Mouse (Mus musculus) kidney, adult 11 months (tissue): ENCODE data around the gene D130043K22Rik.

Source experiments
- DNase-seq: peaks from one replicate; pipeline ENCODE4 v3.0.0; 2022

The D130043K22Rik gene

DNA sequence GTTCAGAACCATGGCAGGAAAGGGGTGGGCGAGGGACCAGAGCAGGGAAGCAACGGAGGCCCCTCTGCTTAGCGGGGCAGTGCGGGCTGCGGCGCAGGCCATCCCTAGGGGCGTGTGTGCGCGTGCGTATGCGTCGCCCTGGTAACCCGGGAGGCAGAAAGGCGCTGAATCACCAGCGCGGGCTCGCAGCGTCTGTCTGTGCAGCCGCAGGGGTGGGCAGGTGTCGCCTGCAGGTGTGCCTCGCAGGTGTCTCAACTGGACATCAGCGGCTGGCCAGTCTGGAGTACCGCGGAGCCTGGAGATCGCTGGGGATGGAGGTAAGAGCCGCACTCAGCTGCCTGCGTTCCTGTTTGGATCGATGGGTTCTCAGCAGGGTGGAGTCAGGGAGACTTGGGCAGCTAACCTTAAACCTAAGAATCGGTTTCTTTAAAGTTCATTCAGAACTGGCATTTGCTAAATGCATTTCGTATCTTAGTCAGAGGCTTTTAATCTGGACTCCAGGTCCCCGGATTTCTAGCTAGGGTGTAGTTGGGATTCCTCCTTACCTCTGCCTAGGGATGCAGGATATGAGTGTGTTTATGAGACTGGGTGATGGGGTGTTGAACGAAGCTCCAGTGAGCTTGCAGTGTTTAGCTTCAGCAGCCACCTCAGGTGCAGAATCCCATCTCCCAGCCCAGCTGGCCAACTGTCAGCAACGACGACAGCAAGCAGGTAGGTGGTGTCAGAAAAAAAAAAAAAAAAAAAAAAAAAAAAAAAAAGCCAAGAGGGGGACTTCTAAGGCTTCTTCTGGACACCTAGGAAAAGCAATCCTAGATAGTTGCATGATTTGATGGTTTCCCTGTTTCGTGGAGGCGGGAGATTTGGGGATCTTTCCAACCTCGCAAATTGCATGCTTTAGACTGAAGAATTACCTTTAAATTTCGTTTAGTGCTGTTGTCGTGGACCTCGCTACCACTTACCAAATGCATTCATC, at the start of gene D130043K22Rik:
Gene D130043K22Rik, plus strand, starts transcription at position 153 of the 973 bp plus-strand sequence.
- DNase-seq = no peak

DNA sequence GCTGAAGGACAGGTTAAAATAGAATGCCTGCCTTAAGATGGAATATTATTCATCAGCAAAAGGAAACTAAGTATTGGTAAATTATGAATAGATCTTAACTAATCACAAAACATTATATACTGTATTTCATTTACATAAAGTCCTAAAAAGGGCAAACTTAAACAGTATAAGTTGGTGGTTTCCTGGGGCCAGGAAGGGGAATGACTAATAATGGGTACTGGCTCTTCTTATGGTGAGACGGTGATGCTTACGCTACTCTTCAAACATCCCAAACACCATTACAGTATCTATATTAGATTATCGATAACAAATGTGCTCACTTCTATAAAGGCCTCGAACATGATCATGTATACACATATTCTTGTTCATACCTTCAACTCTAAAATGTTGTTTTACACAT, 46.2 kb upstream of the D130043K22Rik start:
- no peak for DNase-seq

DNA sequence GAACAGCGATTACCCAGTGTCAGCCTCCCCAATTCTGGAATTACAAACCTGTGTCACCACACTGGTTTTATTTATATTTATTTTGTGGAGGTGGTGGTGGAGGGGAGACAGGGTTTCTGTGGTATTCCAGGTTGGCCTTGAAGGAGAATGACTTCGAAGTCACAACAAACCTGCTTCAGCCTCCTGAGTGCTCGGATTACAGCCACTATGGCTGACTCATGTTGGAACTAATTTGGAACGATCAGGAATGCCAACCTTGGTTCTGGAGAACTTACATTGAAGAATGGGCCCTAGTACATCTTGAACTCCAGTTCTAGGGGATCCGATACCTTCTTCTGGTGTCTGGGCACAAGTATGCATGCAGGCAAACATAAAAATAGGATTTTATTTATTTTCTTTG, 45.6 kb upstream of the D130043K22Rik start:
- no peak for DNase-seq

DNA sequence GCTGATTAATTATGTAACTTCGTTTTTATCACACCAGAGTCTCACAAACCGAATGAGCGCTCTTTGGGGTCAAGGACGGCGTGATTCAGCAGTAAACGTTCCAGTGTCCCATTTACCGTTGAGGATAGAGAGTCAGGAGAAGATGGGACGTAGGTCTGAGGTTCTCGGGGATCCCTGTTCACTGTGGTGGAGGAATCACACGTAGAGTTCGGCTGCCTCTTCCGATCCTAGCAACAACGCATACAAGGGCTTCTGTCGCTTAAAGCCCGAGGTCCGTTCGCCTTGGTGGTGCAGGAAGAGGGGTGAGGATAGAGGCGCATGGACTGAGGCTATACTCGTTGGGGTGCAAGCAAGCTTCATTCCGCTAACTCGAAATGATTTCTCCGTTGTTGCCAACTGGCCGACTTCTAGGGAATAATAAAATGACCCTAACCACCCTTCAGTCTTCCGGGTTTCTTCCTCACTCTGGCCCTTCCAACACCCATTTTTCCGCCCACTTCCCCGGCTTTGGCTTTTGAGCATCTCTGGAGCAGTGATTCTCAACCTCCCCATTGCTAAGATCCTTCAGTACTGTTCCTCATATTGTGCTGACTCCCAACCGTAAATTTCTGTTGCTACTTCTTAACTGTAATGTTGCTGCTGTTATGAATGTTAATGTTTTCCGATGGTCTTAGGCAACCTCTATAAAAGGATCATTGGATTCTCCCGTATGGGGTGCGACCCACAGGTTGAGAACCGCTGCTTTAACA, 44.8 kb upstream of the D130043K22Rik start:
- peak; percentile 54 for DNase-seq

DNA sequence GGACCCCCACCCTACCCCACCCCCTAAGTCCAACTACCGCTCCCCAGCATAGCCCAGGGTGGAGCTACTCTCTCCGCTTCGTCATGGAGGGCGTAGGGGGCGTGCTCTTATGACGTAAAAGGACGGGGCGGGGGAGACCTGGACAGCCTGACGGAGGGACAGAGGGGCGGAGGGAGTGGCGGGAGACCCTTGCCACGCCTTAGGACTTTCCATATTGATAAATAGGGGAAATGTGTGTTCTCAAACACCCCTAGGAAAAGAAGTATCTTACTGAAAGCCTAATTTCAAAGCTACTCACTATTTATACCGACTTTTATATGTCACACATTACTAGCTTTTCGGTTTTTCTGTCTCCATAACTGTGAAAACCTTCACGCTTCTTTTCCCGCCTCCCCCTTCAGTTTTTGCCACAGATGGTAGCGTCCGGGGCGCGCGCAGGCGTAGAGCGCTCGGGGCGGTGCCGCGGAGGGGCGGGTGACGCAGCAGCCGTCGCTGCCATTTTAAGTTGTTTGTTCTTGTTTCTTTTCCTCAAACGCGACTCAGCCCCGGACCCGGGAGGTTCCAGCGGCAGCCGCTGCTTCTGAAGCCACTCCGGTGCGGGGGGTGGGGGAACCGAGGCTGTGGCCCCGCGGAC, 44.1 kb upstream of the D130043K22Rik start:
- DNase-seq = peak; percentile 97

DNA sequence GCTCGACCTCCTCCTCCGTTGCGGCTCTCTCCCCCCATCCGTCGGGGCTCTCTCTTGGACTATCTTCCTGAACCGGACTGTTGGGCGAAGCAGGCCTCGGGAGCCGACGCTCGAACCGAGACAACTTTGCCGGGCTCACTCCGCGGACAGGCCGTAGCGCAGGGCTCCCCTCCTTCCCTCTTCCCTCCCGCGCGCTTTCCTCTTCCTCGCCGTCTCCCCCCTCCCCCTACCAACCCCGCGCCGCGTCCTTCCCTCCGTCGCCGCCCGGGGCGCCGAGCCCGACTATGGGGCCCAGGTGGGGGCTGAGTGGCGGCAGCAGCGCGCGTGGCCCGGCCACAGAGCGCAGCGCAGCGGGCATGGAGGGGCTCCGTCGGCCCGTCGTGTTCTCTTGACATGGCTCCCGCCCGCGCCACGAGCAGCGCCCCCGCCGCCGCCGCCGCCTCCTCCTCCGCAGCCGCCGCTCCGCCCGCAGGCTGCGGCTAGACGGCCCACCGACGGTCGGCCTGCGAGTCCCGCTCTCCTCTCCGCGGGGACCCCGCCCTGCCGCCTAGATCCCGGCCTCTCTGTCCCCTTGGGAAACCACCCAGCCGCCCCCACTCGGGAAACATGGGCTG, 43.5 kb upstream of the D130043K22Rik start, which contains the start of gene BC005537:
Gene BC005537, plus strand, starts transcription at position 350 of the 614 bp plus-strand sequence.
- no peak for DNase-seq

DNA sequence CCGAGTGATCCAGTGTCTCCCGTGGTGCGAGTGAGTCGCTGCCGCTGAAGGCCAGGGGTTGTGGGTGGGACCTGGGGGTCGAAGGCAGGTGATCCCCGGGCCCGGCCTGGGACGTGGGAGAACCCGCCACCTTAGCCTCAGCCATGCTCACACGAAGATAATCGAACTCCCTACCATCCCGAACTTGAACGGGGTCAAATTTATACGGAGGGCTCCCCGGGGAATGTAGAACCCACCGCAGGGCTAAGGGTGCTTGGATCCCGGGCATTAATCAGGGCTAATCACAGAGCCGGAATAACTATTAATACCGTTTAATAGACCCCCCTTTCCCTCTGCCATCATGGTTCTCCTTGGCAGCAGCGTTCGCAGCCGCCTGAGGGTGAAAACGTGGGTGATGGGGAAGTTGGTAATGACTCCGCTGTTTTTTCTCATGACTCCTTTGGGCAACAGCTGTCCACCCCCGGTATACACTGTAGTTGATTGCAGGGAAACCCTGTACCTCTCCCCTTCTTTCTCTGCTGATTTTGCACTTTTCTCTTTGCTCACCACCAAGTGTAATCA, 42.7 kb upstream of the D130043K22Rik start:
- DNase-seq = peak; percentile 39

DNA sequence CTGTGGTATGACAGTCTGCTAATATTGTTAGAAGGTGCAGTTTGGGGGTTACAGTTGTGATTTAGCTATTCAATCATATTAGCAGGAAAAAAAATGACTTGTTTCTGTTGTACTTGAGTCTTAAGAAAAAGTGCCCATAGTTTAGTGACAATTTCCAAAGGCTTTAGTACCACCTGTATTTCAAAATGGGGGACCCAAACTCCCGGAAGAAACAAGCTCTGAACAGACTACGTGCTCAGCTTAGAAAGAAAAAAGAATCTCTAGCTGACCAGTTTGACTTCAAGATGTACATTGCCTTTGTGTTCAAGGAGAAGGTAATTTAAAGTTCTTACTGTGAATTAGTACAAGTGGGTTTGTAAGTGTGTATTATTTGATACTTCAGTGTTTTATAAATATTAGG, 41.7 kb upstream of the D130043K22Rik start:
- no peak for DNase-seq

DNA sequence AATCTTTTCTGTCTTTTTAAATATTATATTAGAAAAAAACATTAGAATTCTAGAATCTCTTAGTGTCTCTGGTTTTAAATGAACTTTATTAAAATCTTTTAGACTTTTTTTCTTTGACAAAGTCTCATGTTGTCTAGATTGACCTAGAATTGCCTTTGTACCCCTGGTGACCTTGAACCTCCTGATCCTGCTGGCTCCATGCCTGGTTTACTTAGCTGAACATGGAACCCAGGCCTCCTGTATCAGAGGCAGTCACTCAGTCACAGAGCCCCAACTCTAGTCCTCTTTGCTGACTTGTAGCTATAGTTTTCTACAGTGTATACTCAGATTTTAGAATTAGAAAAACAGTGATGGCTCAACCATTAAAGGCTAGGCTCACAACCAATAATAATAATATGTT, 38.9 kb upstream of the D130043K22Rik start:
- peak; percentile 43 for DNase-seq

DNA sequence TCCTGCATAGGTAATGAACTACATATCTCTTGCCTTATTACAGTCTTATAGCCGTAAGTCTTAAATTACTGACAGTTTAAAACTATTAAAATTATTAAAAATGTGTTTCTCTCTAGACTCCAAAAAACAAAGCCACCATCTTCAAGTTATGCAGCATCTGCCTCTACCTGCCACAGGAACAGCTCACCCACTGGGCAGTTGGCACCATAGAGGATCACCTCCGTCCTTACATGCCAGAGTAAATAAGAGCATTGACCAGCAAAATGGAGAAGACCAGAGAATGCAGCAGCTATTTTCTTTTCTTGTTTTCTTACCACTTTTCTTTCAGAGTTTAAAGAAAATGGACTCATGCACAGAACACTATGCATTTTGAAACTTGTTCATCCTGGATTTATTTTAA, 32.4 kb upstream of the D130043K22Rik start:
- DNase-seq = no peak

DNA sequence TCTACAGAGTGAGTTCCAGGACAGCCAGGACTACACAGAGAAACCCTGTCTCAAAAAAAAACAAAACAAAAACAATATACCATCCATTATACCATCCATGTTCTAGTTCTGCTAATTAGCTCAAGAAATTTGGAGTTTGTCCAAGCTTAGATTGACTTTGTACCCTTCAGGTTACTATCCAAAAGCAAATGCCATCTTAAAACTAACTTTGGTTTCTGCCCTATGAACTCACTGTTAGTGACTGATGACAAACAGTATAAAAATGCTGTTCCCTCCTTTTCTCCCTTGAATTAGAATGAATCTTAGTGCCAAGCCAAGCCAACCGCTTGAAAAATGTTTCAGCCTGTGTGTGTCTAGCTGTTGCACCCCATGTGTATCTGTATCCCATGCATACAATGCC, 30.3 kb upstream of the D130043K22Rik start:
- DNase-seq = no peak

DNA sequence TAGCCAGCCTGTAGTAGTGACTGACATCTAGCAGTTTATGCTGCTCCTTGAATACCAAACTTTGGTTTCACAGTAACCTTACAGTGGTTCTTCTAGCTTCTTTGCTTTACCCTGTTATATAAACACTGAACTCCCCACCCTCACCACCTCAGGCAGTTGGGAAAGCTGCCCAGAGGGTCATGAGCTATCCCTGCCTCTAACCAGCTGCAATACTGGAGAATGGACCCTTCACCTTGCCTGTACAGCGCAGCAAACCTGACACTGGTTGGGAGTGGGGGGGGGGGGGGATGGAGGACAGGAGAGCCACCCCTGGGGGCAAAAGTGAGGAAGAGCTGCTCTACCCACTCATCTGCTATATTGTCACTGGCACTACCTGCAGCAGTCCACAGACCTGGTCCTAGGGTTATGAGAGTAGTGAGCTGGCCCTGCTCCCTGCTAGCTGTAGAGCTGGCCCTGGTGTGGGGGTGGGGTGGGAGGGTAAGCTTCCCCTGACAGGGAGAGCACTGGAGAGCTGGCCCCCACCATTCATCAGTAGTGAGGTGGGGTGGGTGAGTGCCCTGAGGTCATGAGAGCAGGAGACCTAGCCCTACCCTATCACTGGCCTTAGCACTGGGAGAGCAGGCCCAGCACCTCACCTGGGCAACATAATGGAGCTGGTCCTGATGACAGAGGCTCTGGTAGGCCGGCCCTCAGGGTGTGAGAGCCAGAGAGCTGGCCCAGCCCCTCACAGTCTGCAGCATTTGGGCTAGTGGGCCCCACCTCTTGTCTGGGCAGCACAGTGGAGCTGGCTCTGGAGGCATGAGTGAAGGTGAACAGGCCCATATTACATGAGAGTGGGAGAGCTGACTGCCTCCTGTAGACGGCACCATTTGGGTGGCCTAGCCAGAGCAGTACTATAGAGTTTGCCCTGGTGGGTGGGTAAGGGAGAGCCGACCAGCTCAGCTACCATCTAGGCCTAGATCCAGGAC, 28.5 kb upstream of the D130043K22Rik start:
- peak; percentile 71 for DNase-seq

DNA sequence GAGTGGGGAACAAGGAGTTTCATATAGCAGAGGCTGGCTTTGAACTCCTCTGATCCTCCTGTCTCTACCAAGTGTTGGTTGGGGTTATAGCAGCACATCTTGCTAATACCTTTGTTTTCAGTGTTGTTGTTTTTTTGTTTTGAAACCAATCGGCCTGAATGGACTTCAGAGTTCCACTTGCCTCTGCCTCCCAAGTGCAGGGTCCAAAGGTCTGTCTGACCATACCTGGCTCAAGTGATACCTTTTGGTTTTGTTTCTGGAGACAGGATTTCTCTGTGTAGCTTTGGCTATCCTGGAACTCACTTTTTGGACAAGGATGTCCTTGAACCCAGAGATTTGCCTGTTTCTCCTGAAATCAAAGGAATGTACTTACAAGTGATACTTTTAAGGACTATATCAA, 25.0 kb upstream of the D130043K22Rik start:
- no peak for DNase-seq

DNA sequence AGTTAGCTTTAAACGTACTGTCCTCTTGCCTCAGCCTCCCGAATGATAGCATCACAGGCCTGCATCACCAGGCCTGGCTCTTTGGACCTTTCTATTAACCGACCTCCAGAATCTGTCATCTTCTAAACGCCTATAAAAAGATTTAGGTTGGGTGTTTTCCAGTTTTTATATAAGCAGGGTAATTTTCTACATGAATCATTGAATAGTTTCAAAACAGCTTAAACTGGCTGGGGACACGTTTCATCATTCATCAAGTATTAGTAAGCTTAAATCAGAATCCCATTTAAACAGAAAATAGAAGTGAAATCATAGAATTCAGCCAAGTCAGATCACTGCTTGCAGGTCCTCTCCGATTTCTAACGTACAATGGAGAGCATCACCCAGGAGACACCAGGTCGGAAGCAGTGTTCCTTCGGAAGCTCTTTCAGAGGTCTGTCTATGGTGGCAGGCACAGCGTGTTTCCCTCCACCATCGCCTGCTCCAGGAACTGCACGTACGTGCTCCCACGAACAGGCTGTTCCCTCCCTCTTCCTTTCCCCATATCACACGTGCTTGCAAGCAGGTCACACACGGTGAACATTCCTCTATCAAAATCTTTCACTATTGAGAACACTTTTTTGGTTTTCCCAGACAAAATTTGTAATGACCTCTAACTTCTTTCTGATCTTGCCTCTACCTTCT, 22.1 kb upstream of the D130043K22Rik start:
- no peak for DNase-seq

DNA sequence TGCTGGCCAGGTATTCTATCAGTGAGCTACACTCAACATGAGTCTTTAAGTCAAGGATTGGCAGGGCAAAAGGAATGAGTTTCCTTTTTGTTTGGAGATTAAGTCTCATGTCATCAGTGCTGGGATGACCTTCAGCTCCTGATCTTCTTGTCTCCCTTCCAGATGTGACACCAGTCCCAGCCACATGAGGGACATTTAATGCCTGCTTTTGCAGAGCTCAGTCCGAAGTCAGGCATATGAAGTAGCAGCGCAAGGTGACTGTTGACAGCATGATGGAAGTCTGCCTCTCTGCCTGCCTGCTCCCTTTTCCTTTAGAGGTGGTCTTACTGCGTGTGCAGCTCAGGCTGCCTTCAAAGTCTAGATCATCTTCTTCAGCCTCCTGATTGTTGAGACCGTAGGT, 20.3 kb upstream of the D130043K22Rik start:
- no peak for DNase-seq

DNA sequence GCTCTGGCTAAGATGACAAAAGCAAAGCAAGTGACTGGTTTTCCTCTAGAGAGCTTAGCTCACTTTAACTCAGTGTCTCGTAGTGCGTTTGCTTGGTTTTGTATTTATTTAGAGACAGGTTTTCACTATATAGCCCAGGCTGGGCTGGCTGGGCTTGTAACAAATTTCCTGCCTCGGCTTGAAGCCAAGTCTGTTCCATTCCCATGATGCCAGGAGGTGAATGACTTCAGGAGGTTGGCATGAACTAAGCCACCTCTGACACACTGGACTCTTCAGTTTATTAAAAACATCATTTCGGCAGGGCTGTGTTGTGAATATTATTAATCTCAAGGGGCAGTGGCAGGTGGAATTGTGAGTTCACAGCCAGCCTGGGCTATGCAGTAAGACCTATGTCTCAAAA, 19.3 kb upstream of the D130043K22Rik start:
- DNase-seq = peak; percentile 37

DNA sequence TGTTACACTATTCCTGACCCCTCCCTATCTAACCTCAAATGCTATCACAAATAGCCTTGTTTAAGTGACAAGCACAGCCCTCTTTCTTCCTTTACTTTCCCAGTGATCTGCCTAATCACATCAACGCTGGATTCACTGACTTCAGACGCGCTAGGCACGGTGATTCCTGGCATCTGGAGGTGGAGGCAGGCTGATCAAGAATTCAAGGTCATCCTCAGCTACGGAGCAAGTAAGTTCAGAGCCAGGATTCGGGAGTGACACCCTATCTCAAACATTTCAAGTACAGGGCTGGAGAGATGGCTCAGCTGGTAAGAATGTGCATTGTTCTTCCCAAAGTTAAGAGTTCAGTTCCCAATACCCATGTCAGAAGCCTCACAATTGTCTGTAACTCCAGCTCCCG, 18.8 kb upstream of the D130043K22Rik start:
- no peak for DNase-seq

DNA sequence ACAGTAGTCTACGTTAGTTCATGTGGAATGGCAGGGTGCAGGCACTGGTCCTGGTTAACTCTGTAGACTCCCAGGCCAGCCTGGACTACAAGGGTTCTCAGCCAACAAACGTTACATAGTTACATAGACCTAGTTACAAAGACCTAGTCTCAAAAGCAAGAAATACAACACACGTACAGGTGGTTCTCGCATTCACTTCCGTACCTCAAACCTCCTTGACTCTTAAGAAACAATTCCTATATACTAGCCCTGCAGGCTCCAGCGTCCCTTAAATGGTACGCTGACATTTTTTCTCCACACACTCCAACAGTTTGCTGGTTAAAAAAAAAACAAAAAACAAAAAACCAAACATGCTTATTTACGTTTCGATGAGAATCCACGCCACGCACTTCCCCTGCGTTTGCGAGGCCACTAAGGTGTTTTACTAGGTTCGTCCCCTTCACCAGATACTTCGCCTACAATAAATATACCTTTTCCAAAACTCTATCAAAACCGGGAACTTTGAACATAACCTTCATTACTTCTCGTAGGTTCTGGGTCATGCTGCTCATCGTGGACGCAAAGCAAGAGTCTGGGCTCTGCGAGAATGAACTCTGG, 14.1 kb upstream of the D130043K22Rik start:
- no peak for DNase-seq

DNA sequence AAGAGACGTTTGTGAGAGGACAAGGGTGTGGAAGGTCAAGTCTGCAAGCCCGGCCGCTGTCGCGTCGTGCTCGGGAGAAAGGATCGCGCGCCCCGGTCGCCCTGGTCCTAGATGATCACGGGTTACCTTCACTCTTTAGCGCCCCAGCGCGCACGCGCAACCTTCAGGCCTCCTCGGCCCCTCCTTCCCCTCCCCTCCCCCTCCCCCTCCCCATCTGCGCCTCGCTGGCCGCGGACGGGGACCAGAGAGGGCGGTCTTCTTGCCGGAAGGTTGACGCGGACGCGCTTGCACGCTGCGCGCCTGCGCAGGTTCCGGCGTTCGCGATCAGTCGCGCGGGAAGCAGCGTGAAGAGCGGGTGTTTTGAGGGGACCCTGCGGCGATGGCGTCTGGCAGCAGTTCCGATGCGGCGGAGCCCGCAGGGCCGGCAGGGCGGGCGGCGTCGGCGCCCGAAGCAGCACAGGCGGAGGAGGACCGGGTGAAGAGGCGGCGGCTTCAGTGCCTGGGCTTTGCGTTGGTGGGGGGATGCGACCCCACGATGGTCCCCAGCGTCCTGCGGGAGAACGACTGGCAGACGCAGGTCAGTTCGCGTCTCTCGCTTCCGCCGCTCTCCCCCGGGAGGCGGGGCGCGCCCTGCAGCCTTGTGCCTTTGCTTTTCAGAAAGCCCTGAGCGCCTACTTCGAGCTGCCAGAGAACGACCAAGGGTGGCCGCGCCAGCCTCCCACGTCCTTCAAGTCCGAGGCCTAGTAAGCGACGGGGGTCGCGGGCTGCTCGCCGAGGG, 13.4 kb upstream of the D130043K22Rik start, which contains the start of the genes Acot13 and Tdp2:
Gene Acot13, minus strand, starts transcription at position 188 of the 778 bp plus-strand sequence.
Gene Tdp2, plus strand, starts transcription at position 327 of the 778 bp plus-strand sequence.
- peak; percentile 94 for DNase-seq
